Mouse (Mus musculus) heart, embryonic 10.5 days (tissue): ENCODE results near the gene Slc15a1. TPM values are rescaled to one million over a fixed set of nuclear protein-coding genes. Genes with fewer than 3 reads are reported as not detected.

ENCODE experiments used
- DNase-seq: peaks from one replicate; pipeline ENCODE4 v3.0.0-alpha.2; 2017; ENCODE audit warnings: low spot score
- H3K27ac ChIP-seq: fragments of 300-500 bp; sonication (generic); 2 replicates; pipeline ENCODE4 v1.5.1; 2016; ENCODE audit warnings: mild to moderate bottlenecking
- H3K27me3 ChIP-seq: fragments of 300-500 bp; sonication (generic); 2 replicates; pipeline ENCODE4 v1.6.1; 2016; ENCODE audit warnings: mild to moderate bottlenecking; ENCODE audit not compliant: poor library complexity, insufficient read depth, severe bottlenecking
- H3K36me3 ChIP-seq: fragments of 300-500 bp; sonication (generic); 2 replicates; pipeline ENCODE4 v1.6.1; 2016; ENCODE audit warnings: mild to moderate bottlenecking, moderate library complexity
- H3K4me1 ChIP-seq: fragments of 300-500 bp; sonication (generic); 2 replicates; pipeline ENCODE4 v1.6.1; 2016; ENCODE audit warnings: mild to moderate bottlenecking
- H3K4me3 ChIP-seq: fragments of 300-500 bp; sonication (generic); 2 replicates; pipeline ENCODE4 v1.5.1; 2016; ENCODE audit warnings: mild to moderate bottlenecking, moderate library complexity
- H3K9me3 ChIP-seq: fragments of 300-500 bp; sonication (generic); 2 replicates; pipeline ENCODE4 v1.6.1; 2016; ENCODE audit warnings: mild to moderate bottlenecking, moderate library complexity
- WGBS: fragments of 180-500 bp; shearing (Covaris S2); methylation state at CpG from one replicate; pipeline ENCODE4 v1.1.7; 2016; 5-methylcytosine and 5-hydroxymethylcytosine counted together
- polyA plus RNA-seq: library from polyadenylated mRNA; unstranded; fragments of >200 nt; fragmentation: Nextera tagmentation; extraction: Ambion mirVana; gene quantifications from 2 replicates; pipeline ENCODE4 v1.2.1, GENCODE M21; 2016

Slc15a1 gene
- polyA plus RNA-seq, 1 experiment from 2014 or later, result not detected

GRCm38 (mm10) chr14:121482181-121482580 lies 22.9 kb downstream of the Slc15a1 start:
- H3K4me1 ChIP-seq, result no peaks in the 10 kb centered on the region
- no peaks in the 10 kb centered on the region for H3K36me3 ChIP-seq
- DNase-seq, result no peak
- no peak overlapping the region for H3K27ac ChIP-seq
- H3K9me3 ChIP-seq, result no peaks in the 10 kb centered on the region
- WGBS, result 77% methylated on average over 7 of the region's 7 CpGs
- no peaks in the 10 kb centered on the region for H3K27me3 ChIP-seq
- H3K4me3 ChIP-seq, result no peak overlapping the region

DNA sequence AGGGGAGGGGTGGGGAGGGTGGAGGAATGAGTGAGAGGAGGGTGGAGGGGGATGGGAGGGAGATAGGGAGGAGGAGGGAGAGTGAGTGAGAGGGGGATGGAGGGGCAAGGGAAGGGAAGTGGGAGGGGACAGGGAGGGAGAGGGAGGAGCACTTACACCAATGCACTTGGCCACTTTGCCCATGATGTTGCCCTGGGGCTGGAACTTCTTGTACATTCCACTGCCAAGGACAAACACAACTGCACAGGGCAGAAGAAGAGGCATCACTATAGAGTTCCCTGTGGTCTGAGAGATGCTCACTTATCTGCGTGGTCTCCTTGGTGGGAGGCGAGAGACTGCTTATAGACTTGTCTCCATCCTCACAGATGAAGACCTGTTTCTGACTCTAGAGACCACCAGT lies 23.5 kb downstream of the Slc15a1 start:
- H3K27ac ChIP-seq, result no peak overlapping the region
- no peaks in the 10 kb centered on the region for H3K4me1 ChIP-seq
- H3K27me3 ChIP-seq, result no peaks in the 10 kb centered on the region
- H3K36me3 ChIP-seq, result no peaks in the 10 kb centered on the region
- 84% methylated on average over 2 of the region's 2 CpGs for WGBS
- H3K4me3 ChIP-seq, result no peak overlapping the region
- H3K9me3 ChIP-seq, result no peaks in the 10 kb centered on the region
- no peak for DNase-seq

DNA sequence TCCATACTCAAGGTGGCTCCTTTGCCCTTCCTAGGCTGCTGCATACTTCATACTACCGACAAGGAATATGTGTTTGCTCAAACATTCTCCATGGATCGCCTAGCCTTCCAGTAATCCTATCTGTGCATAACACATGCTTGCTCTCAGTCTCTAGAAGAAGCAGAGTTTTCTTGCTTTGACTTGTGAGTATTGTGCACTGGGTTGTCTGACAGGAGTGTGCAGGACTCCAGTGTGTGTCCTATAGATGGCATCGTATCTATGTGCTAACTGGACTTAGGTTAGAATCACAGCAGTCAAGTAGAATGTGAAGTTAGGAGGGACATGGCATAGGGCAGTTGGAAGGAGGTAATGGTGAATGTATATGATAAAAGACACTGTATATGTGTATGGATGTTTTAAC lies 26.0 kb downstream of the Slc15a1 start:
- Histone ChIP-seq H3K27me3 (no peaks in the 10 kb centered on the region), H3K4me3 (no peak overlapping the region)
- 82% methylated on average over 3 of the region's 3 CpGs for WGBS

GRCm38 (mm10) chr14:121477925-121478693 lies 26.9 kb downstream of the Slc15a1 start:
- WGBS, result 77% methylated on average over 14 of the region's 14 CpGs
- no peaks in the 10 kb centered on the region for H3K36me3 ChIP-seq
- no peaks in the 10 kb centered on the region for H3K9me3 ChIP-seq

More for the DNA sequence above, 26.0 kb downstream of the Slc15a1 start:
- Histone ChIP-seq H3K9me3 (no peaks in the 10 kb centered on the region), H3K4me1 (no peaks in the 10 kb centered on the region), H3K36me3 (no peaks in the 10 kb centered on the region), H3K27ac (no peak overlapping the region)
- DNase-seq, result no peak

GRCm38 (mm10) chr14:121473869-121474268 lies 31.2 kb downstream of the Slc15a1 start:
- Histone ChIP-seq H3K4me1 (no peaks in the 10 kb centered on the region), H3K9me3 (no peaks in the 10 kb centered on the region), H3K4me3 (no peak overlapping the region), H3K36me3 (no peaks in the 10 kb centered on the region), H3K27ac (0 out of 2 replicates have a peak overlapping the region, but pooled peaks have one; percentile 7), H3K27me3 (no peaks in the 10 kb centered on the region)
- no peak for DNase-seq
- 62% methylated on average over 4 of the region's 4 CpGs for WGBS

More at GRCm38 (mm10) chr14:121477925-121478693, 26.9 kb downstream of the Slc15a1 start:
- DNase-seq, result no peak
- no peaks in the 10 kb centered on the region for H3K4me1 ChIP-seq
- no peaks in the 10 kb centered on the region for H3K27me3 ChIP-seq
- no peak overlapping the region for H3K27ac ChIP-seq
- no peak overlapping the region for H3K4me3 ChIP-seq

DNA sequence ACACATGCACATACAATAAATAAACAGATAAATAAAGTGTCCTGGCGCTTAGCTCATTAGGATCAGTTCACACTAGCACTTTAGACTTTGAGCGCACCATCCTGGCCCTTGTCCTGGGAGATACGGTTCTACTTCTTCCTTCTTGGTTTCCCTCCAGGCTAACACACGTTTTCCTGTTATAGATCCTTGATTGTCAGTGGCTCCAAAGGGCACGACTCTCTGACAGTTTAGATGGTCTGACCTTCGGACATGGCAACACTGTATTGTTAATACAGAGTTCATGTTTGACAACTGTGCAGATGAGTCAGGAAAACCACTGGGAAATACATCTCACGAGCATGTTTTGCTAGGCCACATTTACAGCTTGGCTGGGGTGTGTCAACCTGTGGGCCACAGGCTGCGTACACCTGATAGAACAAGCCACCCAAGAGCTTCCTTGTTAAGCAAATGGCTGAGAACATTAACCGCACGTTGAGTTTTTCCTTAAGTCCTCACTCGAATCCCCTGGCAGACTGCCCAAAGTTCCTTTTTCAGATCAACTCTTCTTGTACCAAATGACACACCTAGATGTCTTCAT lies 33.4 kb downstream of the Slc15a1 start:
- no peak overlapping the region for H3K4me3 ChIP-seq
- H3K27ac ChIP-seq, result no peak overlapping the region
- no peaks in the 10 kb centered on the region for H3K9me3 ChIP-seq
- H3K36me3 ChIP-seq, result no peaks in the 10 kb centered on the region
- no peaks in the 10 kb centered on the region for H3K4me1 ChIP-seq
- no peak for DNase-seq
- no peaks in the 10 kb centered on the region for H3K27me3 ChIP-seq
- WGBS, result 80% methylated on average over 11 of the region's 11 CpGs

DNA sequence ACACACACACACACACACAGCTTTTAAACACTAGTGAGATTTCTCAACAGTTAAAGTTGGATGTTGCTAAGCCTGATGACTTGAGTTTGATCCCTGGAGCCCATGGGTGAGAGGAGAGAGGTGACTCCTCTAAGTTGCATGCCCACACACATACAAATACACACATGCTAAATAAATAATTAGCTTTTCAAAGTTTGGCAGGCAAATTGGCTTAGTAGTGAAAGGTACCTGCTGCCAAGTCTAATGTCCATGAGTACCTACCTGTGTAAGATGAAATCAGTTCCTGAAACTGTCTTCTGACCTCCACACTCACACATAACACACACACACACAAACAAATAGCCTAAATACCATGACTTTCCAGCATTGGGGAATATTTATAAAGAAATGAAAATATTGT lies 35.5 kb downstream of the Slc15a1 start:
- no peaks in the 10 kb centered on the region for H3K36me3 ChIP-seq
- no peak overlapping the region for H3K27ac ChIP-seq
- H3K4me1 ChIP-seq, result no peaks in the 10 kb centered on the region
- DNase-seq, result peak; percentile 1
- no peaks in the 10 kb centered on the region for H3K9me3 ChIP-seq
- H3K4me3 ChIP-seq, result no peak overlapping the region
- H3K27me3 ChIP-seq, result no peaks in the 10 kb centered on the region

DNA sequence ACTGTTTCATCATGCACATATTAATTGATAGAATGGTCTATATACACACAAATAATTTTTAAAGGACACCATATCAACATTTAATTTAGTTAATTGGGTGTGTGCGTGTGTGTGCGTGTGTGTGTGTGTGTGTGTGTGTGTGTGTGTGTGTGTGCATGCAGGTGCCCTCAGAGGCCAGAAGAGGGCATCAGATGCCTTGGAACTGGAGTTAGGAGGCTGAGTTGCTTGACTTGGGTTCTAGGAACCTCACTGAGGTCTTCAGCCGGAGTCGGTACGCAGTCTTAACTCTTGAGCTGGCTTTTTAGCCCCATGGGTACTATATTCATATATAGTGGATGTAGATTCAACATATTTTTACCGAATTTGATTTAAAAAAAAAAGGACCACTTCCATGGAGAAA lies 37.4 kb downstream of the Slc15a1 start:
- Histone ChIP-seq H3K27ac (no peak overlapping the region), H3K4me3 (no peak overlapping the region), H3K27me3 (no peaks in the 10 kb centered on the region), H3K36me3 (no peaks in the 10 kb centered on the region), H3K4me1 (0 out of 2 replicates have a peak, but pooled peaks cover 3% of the 10 kb centered on the region), H3K9me3 (no peaks in the 10 kb centered on the region)
- DNase-seq, result no peak
- 90% methylated on average over 6 of the region's 6 CpGs for WGBS

DNA sequence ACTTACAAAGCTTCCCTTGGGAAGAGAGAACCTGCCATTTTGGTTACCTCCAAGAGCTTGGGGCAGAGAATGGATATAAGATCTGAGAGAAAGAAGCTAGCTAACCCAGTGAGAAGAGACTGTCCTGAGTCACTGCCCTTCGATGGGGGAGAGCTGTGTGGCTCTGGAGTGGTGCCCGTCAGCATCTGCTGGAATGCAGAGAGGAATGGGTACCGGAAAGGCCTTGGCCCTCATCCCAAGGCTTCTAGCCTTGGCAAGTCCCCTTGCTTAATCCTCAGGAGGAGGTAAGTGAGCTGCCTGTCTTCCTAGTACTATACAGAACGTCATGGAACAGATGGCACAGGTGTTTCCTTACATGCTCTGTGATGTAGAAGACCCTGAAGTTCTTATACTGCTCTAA lies 38.6 kb downstream of the Slc15a1 start:
- Histone ChIP-seq H3K27ac (no peak overlapping the region), H3K27me3 (no peaks in the 10 kb centered on the region), H3K4me3 (no peak overlapping the region), H3K4me1 (0 out of 2 replicates have a peak, but pooled peaks cover 3% of the 10 kb centered on the region), H3K9me3 (no peaks in the 10 kb centered on the region), H3K36me3 (no peaks in the 10 kb centered on the region)
- 82% methylated on average over 4 of the region's 4 CpGs for WGBS
- peak; percentile 46 for DNase-seq

GRCm38 (mm10) chr14:121464318-121464717 lies 40.7 kb downstream of the Slc15a1 start:
- H3K9me3 ChIP-seq, result no peaks in the 10 kb centered on the region
- H3K36me3 ChIP-seq, result no peaks in the 10 kb centered on the region
- peak; percentile 64 for DNase-seq
- 0 out of 2 replicates have a peak, but pooled peaks cover 3% of the 10 kb centered on the region for H3K4me1 ChIP-seq
- 96% methylated on average over 2 of the region's 2 CpGs for WGBS
- H3K27me3 ChIP-seq, result no peaks in the 10 kb centered on the region
- no peak overlapping the region for H3K27ac ChIP-seq
- H3K4me3 ChIP-seq, result no peak overlapping the region

- Histone ChIP-seq H3K4me1 (0 out of 2 replicates have a peak, but pooled peaks cover 3% of the 10 kb centered on the region), H3K27ac (no peak overlapping the region), H3K27me3 (no peaks in the 10 kb centered on the region), H3K36me3 (no peaks in the 10 kb centered on the region), H3K4me3 (no peak overlapping the region), H3K9me3 (no peaks in the 10 kb centered on the region)
- peak; percentile 54 for DNase-seq
- 63% methylated on average over 5 of the region's 5 CpGs for WGBS
These were observed 42.3 kb downstream of the Slc15a1 start for GRCm38 (mm10) chr14:121462756-121463155.

DNA sequence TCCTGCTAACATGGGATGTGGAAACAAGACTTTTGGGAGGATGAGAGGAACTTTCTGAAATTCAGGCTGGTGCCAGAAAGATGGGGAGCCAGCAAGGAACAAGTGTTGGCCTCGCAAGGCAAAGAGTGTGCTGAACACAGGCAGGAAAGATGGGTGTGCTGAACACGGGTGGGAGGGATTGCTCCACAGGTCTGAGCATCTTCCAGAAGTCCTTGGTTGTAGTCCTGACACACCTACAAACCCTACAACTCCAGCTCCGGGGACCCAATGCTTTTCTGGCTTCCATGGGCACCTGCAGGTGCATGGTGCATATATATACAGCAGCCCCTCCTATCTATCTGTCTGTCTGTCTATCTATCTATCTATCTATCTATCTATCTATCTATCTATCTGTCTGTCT lies 44.1 kb downstream of the Slc15a1 start:
- DNase-seq, result peak; percentile 63
- Histone ChIP-seq H3K4me3 (no peak overlapping the region), H3K36me3 (no peaks in the 10 kb centered on the region), H3K9me3 (no peaks in the 10 kb centered on the region), H3K4me1 (peaks cover 10% of the 10 kb centered on the region), H3K27me3 (no peaks in the 10 kb centered on the region), H3K27ac (no peak overlapping the region)
- WGBS, result 85% methylated on average over 3 of the region's 3 CpGs

GRCm38 (mm10) chr14:121458521-121458920 lies 46.5 kb downstream of the Slc15a1 start:
- Histone ChIP-seq H3K9me3 (no peaks in the 10 kb centered on the region), H3K4me3 (no peak overlapping the region), H3K27ac (no peak overlapping the region), H3K36me3 (no peaks in the 10 kb centered on the region), H3K27me3 (no peaks in the 10 kb centered on the region), H3K4me1 (peaks cover 14% of the 10 kb centered on the region)
- peak; percentile 51 for DNase-seq
- 70% methylated on average over 1 of the region's 1 CpGs for WGBS
